Mouse (Mus musculus) left cerebral cortex, adult 8-10 months (tissue): ENCODE measurements around the gene Slc11a1. TPM values are rescaled to one million over a fixed set of nuclear protein-coding genes. Genes with fewer than 3 reads are reported as not detected.
A peak's percentile ranks its signal among the peaks of the same experiment; 100 is the strongest.

Experiments used
- DNase-seq, 2 experiments: peaks; one replicate each; pipeline ENCODE4 v3.0.0; 2022; ENCODE audit warnings: low spot score in 2 of 2
- total RNA-seq, 4 experiments: library from RNA; stranded (reverse); gene quantifications; 2 replicates each; pipeline ENCODE4 v1.2.4; 2022

Gene Slc11a1
- total RNA-seq, 4 experiments from 2014 or later, result 3.8 to 35.1 (median 15.5) TPM

DNA sequence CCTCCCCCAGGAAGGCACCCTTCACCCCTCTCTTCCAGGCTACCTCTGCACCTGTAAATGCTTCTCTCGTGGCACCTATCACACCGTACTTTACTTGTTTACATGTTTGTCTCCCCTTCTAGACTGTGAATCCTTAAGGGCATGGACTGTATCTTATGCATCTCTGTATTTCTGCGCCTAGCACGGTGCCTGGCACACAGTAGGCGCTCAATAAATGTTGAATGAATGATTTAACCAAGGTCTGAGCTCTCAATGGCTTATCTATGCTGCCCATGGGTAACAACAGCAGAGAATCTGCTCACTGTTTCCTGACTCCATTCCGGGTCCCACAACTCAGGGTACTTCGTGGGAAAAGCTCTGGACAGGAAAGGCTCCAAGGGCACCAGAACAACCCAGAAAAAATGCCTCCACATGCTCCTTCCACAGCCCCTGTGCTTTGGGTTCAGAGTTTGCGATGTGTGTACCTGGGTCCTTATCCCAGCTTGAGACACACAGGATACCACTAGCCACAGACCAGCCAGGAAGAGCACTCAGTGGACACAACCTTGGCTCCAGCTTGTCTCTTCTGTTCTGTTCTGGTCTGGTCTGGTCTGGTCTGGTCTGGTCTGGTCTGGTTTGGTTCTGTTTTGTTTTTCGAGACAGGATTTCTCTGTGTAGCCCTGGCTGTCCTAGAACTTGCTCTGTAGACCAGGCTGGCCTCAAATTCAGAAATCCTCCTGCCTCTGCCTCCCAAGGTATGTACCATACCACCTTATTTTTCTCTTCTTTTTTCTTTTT, 21.4 kb upstream of the Slc11a1 start:
- no peak for DNase-seq

DNA sequence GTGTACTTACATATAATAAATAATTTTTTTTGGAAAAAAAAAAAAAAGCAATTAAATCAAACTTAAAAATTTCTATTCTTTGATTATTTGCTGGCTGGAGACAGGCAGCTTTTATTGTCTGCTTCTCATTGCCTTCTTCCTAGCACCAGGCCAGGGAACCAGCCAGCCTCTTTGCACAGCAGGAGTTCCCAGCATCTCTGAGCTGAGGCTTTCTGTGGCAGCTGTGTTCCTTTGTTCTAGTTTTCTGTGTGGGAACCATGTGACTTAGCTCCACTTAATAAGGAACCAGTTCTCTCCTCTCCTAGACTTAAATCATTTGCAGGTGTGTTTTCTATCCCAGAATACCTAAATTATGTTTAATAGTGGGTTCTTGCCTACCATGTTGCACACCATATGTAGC, 17.5 kb upstream of the Slc11a1 start:
- DNase-seq, result no peak

DNA sequence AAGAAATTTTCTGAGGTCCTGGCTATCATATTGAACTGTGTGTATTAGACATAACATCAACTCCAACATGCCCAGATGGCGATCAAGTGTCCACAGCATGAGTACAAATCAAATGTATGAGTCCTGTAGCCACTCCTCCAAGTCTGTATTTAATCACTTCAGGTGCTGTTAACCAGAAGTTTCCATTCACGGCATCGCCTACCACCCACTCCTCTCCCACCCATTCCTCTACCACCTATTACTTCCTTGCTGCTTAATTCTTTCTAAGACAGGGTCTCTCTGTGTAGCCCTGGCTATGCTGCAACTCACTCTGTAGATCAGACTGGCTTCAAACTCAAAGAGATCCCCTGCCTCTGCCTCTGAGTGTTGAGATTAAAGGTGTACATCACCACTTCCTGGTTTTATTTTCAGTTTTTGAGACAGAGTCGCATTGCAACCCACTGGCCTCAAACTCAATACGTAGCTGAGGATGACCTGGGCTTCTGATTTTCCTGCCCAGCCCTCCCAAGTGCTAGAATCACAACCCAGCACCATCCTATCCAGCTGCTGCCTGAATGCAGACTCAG, 15.0 kb upstream of the Slc11a1 start:
- DNase-seq, result no peak

DNA sequence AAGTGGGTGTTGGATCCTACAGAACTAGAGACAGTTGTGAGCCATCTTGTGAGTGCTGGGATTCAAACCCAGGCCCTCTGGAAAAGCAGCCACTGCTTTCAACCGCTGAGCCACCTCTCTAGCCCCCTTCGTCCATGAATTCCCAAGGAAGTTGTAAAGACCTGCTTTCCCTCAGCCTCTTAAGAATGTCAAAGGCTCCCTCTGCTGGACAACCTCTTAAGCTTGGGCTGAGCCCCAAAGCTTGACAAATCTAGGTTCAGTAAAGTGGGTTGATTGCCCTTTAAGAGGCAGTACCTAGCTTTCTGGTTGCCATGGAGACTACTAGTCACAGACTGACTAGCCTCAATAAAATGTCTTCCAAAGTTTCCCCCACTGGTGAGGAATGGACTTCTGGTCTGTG, 13.2 kb upstream of the Slc11a1 start, which contains the start of gene Catip:
Gene Catip, plus strand, starts transcription at position 297 of the 400 bp plus-strand sequence.
- DNase-seq, result peak; percentile 40 to 72

DNA sequence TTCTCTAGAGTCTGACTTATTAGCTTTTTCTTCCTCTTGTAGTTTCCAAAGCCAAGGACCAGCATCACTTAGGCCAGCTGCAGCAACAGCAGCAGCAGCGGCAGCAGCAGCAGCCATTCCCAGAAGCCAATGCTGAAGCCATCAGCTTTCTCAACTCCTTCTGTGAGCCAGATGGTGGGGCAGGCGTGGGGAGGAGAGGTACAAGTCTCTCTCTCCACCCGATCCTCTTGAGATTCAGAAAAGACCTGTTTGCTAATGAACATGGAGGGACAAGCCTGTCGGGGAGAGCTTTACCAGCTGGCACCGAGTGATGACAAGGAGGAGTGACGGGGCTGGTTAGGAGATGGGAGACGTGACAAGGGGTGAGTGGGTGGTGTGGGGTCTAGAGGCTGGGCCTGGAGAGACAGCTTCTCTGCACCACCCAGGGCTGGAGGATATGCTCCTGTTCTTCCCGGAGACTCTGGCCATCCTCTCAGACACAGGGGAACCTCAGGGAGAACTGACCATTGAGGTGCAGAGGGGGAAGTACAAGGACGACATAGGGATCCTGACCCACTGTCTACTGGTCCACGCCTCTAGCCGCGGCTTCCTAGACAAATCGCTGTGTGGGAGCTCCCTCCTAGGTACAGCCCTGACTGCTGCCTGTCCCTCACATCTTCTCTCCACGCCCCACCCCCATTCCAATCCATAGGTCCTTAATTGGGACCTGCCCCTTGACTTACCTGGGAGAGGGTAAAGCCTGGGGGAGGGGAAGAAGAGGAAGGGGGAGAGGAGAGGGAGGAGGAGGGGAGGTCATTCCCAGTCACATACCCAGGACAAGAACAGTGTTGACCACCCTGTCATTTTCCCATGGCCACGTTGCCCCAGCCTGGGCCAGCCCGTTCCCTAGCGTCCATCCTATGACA, 12.4 kb upstream of the Slc11a1 start:
- no peak for DNase-seq

DNA sequence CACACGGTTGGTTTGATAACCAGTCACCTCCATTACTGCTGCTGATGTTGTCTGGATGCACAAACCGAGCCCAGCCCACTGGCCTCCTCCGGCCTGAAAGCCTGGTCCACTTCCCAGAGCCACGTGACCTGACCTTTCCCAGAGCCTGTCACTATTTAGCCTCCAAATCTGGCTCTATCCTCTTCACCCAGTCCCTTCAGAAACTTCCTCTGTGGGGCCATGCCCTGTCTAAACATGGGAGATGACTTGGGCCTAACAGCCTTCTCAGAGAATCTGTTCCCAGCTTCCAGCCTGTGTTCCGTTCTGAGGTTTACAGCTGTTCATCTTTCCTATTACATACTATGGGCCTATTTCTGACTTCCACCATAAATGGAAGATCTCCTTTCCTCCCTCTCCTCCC, 11.6 kb upstream of the Slc11a1 start:
- DNase-seq, result no peak

DNA sequence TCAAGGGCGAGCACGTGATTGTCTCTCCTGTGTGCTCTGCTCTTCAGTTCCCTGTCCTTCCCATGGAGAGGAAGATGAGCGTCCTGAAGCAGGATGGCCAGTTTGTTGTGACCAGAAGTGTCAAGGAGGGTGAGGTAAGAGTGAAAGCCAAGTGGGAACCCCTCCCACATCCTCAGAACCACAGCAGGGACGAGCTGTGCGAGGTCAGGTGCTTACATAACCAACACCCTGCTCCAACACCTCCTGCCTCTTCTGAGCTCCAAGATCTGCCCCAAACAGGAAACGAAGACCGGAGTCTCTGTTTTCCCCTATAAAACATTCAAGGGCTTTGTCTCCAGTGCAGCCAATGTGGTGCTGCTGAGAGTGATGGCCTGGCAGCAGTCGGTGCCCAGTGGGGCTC, 10.7 kb upstream of the Slc11a1 start:
- no peak for DNase-seq

DNA sequence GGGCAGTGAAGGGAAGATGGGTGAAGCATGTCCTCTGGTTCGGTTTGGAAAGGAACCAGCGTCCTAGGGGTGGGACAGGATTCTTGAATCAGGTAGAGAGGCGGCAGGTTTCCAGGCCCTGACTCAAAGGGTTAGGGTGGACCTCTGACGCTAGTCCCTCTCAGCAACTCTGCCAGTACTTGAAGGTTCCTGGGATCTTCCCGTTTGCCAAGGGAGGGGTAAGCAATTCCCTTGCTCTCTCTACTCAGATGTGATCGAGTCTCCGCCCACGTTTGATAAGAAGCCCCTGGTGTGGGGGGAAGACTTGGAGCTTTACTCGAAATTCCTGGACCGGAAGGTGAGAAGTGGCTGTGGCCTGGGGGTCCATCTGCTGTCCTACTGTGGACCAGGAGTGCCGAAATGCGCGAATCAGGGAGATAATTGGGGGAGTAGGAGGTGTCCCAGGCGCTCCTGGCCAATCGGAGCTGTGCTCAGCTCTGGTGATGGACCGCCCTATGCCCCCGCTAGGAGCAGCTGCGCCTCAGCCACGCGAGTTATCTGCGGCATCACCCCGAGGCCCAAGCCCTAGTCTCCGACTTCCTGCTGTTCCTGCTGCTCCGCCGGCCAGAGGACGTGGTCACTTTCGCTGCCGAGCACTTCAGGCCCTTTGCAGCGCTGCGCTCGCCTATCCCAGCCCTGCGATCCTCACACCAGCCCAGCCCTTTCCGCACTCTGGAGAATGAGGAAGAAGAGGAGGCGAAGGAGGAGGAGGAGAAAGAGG, 6.9 kb upstream of the Slc11a1 start:
- peak in 1 of 2 experiments; percentile 20 for DNase-seq

DNA sequence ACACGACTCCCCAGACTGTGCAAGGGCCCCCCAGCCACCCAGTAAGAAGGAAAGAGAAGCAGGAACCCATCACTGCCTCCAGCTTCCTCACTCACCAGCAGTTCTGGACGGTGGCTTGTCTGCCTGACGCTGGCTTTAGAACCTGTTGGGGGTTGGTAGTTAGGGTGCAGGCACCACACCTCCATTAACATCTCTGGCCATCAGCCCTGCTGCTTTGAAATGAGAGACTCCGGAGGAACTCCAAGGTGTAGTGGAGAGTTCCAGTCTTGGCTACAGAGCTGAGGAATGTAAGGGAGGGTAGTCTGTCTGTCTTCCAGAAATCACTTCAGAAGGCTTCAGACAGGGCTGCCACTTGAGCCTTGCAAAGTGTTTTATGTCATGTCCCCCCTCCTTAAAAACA, 5.0 kb upstream of the Slc11a1 start:
- DNase-seq, result no peak

DNA sequence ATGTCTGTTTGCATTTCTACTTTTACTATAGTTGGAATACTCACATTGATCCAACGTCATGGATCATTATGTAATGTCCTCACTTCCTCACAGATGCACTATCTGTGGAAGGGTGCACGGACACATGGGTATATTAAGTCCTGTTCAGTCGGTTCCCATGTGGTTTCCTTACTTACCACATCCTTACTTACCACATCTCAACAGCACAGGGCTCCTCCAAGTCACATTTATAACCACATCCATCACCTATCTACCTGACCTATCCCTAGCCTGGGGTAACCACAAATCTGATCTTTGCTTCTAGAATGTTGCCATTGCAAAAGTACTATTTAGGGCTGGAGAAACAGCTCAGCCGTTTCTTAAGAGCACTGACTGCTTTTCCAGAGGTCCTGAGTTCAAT, 1.6 kb upstream of the Slc11a1 start:
- DNase-seq, result no peak

DNA sequence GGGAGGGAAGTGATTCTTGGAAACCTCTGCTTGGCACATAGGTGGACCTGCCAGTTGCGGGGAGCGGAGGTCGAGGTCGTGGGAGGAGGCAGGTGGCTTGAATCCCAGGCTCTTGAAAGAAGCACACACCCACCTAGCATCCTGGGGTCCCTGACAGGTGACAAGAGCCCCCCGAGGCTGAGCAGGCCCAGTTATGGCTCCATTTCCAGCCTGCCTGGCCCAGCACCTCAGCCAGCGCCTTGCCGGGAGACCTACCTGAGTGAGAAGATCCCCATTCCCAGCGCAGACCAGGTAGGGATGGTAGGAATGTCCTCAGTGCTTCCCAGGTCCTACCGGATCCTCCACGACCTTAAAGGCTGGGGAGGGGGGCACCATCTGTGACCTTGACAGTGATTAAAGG, 566 bp downstream of the Slc11a1 start:
- DNase-seq, result no peak

DNA sequence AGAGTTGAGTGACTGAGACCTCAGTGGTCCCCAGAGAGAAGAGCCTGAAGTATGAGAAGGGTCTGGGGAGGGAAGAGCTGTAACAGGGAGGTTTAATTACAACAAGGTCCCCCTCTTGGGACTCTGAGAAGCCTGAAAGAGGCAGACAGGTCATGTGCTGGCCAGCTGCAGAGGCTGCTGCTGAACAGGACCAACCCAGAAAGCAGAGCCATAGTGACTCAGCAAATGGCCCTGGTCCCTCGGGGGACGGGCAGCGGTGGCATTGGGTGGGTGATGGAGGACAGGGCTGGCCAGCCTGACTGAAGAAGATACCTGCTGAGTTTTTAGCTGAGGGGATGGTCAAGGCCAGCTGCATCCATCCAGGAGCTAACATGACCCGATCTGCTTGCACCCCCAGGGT, 1.4 kb downstream of the Slc11a1 start:
- no peak for DNase-seq

DNA sequence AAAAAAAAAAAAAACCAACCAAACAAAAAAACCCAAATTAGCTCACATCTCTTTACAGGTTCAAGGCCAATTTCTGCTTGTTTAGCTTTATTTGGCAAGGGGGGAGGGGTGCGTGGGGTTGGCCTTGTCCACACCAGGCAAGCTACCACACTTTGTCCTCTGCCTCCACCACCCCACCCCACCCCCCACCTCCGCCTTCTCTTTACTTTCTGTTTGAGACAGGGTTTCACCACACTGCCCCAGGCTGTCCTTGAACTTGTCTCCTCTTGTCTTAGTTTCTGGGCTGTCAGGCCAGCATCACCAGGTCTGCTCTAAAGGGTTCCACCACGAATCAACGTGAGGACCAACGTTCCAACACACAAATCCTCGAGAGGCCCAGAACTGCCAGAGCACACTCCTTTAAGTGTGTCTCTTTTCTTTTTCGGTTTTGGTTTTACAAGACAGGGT, 4.1 kb downstream of the Slc11a1 start:
- no peak for DNase-seq

DNA sequence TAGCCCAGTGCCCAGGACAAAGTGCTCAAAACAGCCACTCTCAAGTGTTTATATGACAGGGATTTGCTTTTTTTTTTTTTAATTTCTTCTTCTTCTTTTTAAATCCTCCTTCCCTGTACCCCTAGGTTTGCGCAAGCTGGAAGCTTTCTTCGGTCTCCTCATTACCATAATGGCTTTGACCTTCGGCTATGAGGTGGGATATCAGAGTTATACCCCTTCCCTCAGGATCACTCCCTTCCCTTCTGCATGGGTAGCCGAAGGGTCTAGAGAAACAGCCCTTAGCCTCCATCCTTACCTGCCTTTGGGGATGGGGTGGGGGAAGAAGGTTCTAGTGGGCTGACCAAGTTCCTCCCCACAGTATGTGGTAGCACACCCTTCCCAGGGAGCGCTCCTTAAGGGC, 5.5 kb downstream of the Slc11a1 start:
- DNase-seq, result no peak

DNA sequence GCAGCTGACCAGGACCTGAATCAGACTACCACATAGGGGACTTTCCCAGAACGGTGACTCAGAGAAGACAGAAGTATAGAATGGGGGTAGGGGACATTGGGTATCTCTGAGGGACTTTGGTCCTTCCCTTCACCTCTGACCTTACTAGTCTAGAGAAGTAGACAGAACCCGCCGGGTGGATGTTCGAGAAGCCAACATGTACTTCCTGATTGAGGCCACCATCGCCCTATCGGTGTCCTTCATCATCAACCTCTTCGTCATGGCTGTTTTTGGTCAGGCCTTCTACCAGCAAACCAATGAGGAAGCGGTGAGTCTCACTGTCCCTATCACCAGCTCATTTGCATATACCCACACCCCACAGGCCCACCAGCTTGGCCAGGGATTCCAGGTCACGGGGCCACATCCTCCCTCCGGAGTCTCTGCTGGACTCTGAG, 6.6 kb downstream of the Slc11a1 start:
- DNase-seq, result no peak

DNA sequence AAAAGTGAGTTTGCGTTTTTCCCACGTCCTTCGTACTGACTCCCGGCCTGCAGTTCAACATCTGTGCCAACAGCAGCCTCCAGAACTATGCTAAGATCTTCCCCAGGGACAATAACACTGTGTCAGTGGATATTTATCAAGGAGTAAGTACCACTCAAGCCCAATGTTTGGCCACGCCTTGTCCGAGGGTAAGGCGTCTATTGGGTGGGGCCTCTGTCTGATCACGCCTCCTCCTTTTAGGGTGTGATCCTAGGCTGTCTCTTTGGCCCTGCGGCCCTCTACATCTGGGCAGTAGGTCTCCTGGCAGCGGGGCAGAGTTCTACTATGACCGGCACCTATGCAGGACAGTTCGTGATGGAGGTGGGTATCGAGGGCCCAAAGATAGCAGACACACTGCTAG, 8.4 kb downstream of the Slc11a1 start:
- no peak for DNase-seq

DNA sequence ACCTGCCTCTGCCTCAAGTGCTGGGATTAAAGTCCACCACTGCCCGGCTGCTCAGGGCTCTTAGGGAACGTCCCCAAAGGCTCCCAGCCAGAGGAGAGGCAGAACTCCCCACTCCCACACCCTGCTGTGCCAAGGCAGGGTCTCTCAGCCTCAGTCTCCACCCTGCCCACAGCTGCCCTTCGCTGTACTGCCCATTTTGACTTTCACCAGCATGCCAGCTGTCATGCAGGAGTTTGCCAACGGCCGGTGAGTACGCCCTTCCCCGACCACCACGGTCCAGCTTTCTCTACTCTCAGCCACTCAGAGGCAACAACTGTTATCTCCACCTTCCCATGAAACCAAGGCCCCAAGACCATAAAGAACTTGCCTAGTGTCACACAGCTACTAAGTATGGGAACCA, 9.5 kb downstream of the Slc11a1 start:
- no peak for DNase-seq

DNA sequence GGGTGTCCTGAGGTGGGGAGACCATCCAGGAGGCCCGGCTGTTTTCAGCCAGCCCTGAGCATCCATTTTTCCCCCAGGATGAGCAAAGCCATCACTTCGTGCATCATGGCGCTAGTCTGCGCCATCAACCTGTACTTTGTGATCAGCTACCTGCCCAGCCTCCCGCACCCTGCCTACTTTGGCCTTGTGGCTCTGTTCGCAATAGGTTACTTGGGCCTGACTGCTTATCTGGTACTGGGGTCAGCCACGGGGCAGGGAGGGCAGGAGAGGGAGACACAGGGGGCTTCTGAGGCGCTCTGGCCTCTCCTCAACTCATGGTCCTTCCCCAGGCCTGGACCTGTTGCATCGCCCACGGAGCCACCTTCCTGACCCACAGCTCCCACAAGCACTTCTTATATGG, 10.1 kb downstream of the Slc11a1 start:
- DNase-seq, result no peak

DNA sequence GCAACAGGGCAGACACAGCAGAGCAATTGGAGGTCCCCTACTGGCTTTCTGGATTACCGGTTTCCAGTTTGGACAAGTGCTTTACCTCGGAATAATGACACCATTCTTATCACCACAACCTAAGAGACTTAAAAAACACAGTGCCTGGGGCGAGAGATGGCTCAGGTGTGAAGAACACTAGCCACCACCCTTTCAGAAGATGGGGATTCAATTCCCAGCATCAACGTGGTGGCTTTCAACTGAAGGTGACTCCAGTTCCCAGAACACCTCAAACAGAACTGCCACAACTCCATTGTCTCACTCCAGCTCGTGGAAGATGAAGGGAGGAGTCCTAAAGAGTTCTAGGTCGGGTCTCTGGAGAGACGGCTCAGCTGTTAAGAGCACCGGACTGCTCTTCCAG, 10.5 kb downstream of the Slc11a1 start:
- no peak for DNase-seq

DNA sequence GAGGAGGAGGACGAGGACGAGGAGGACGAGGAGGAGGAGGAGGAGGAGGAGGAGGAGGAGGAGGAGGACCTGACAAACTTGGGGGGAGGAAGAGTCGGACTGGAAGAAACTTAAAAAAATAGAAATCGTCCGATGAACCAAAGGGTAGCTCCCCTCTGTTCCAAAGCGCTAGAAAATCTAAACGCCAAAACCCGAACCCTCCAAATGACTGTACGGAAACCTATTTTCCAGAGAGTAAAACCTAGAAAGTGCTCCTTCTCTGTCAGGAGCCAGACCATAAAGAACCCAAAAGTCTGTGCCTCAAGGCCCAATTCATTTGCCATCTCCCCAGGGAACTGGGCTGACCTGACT, 11.3 kb downstream of the Slc11a1 start:
- no peak for DNase-seq

DNA sequence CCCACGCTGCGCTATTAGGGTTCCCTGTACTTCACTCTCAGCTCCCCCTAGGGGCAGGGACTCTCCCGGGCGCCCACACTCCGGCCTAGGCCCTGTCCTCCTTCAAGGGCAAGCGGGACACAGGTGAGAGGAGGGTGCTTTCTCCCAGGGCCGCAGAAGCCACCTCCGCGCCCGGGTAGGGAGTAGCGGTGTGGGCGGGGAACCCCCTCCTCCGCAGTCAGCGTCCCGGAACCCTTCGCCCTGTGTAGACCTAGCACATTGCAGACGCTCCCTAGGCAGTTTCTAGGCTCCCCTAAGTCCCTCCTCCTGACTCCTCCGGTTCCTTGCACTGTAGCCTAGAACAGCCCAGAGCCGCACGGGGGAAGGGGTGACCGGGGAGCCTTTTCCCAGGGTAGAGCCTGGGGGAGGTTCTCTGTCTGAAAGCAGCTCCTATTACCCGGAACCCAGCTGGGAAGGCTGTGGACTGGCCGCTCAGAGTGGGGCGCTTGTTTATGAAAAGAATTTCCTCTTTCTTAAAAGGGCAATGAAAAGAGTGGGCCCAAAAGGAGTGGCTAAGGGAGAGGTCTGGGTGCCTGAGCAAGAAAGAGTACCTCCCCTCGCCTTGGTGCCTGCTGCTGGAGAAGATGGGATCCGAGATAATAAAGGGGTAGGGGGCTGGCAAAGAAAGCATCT, 11.9 kb downstream of the Slc11a1 start:
- DNase-seq, result peak; percentile 90 to 98
